ENCODE assay signal across 8 mouse cellular contexts in genomic region chr3:87151294-87151826, GRCm38 (mm10). TPM values are rescaled to one million over a fixed set of nuclear protein-coding genes. Genes with fewer than 3 reads are reported as not detected.
DNase-seq lines count a peak whose midpoint lies in the region; ATAC-seq and TF ChIP-seq lines count a peak whose summit lies in the region.

No protein-coding gene starts in this region.

- no peak for TF ChIP-seq CTCF in gastrocnemius, adult 2 months (IDR thresholded peaks at IDR 0.05)
- no peak for TF ChIP-seq CTCF in E14TG2a.4 (conservative IDR thresholded peaks at IDR 0.05; ENCODE audit: low read length)

- peak overlapping the region; percentile 68 for H3K9ac ChIP-seq in heart, embryonic 14.5 days (ENCODE audit: low read length)
- H3K9ac ChIP-seq in liver, embryonic 13.5 days = no peak overlapping the region

- H3K27me3 ChIP-seq in E14TG2a.4 (ENCODE audit: insufficient read depth, low read length) = no peaks in the 10 kb centered on the region
- H3K27me3 ChIP-seq in heart, embryonic 14.5 days (ENCODE audit: control insufficient read depth, insufficient read depth, low read length) = no peaks in the 10 kb centered on the region
- H3K27me3 ChIP-seq in liver, embryonic 13.5 days = no peaks in the 10 kb centered on the region

- peaks cover 83% of the 10 kb centered on the region for H3K4me1 ChIP-seq in E14TG2a.4 (replicated peaks; ENCODE audit: low read depth, low read length)
- H3K4me1 ChIP-seq in heart, embryonic 14.5 days (ENCODE audit: control insufficient read depth in 2 of 2, insufficient read depth in 2 of 2, low read length in 2 of 2) = peaks cover 50 to 63% of the 10 kb centered on the region in 2 experiments
- peaks cover 6% of the 10 kb centered on the region; the same call in 1 of the 2 replicates for H3K4me1 ChIP-seq in liver, embryonic 13.5 days (replicated peaks)

- peak overlapping the region; percentile 86 for H3K27ac ChIP-seq in gastrocnemius, adult 2 months
- H3K27ac ChIP-seq in heart, embryonic 14.5 days (replicated peaks in 1 of 2; ENCODE audit: control insufficient read depth in 1 of 2, insufficient read depth in 1 of 2, low read depth in 2 of 2, low read length in 2 of 2) = peak overlapping the region; percentile 98 to 99
- H3K27ac ChIP-seq in liver, embryonic 13.5 days = peak overlapping the region; percentile 71; the same call in 1 of the 2 replicates

- no peaks in the 10 kb centered on the region for H3K9me3 ChIP-seq in E14TG2a.4 (ENCODE audit: low read length)
- H3K9me3 ChIP-seq in heart, embryonic 14.5 days (ENCODE audit: control insufficient read depth, low read length) = no peaks in the 10 kb centered on the region
- no peaks in the 10 kb centered on the region for H3K9me3 ChIP-seq in liver, embryonic 13.5 days (replicated peaks)

- peak overlapping the region; percentile 42 for H3K4me2 ChIP-seq in heart, embryonic 14.5 days (ENCODE audit: low read length)
- H3K4me2 ChIP-seq in liver, embryonic 13.5 days = no peak overlapping the region

- ATAC-seq in heart, embryonic 14.5 days (ENCODE audit: insufficient number of reproducible peaks, insufficient read depth, low FRiP score, low read depth) = no peak
- no peak for ATAC-seq in liver, embryonic 13.5 days (ENCODE audit: low read depth)

- peak; percentile 46 for DNase-seq in gastrocnemius, adult 2 months
- no peak for DNase-seq in gastrocnemius, postnatal 36 days
- no peak for DNase-seq in liver, embryonic 13.5 days
- no peak for DNase-seq in c-Kit-positive CD71-positive TER-119-positive erythroid progenitor cells, embryonic 14.5 days (ENCODE audit: low spot score)
- DNase-seq in spleen, postnatal 36 days (ENCODE audit: low spot score in 2 of 2) = no peak
- no peak for DNase-seq in right cerebral cortex, postnatal 36 days (ENCODE audit: low spot score in 2 of 2)

- intact Hi-C loops in gastrocnemius, adult 2 months (cut with DNase I) = no loop called here
- intact Hi-C loops in gastrocnemius, postnatal 36 days (cut with DNase I) = no loop called here

- H3K4me3 ChIP-seq in gastrocnemius, adult 2 months = peak overlapping the region; percentile 44; the same call in 1 of the 2 replicates
- H3K4me3 ChIP-seq in E14TG2a.4 (replicated peaks; ENCODE audit: low read length) = peak overlapping the region; percentile 68
- H3K4me3 ChIP-seq in heart, embryonic 14.5 days (ENCODE audit: control insufficient read depth in 1 of 2, insufficient read depth in 1 of 2, low read depth in 1 of 2, low read length in 2 of 2) = no peak overlapping the region
- no peak overlapping the region for H3K4me3 ChIP-seq in liver, embryonic 13.5 days (replicated peaks)

- no peaks in the 10 kb centered on the region for H3K36me3 ChIP-seq in E14TG2a.4 (ENCODE audit: insufficient read depth, low read length)
- peaks cover 9% of the 10 kb centered on the region; the same call in 1 of the 2 replicates for H3K36me3 ChIP-seq in heart, embryonic 14.5 days (ENCODE audit: control insufficient read depth, insufficient read depth, low read length)
- no peaks in the 10 kb centered on the region for H3K36me3 ChIP-seq in liver, embryonic 13.5 days

- WGBS in heart, embryonic 14.5 days = 39% methylated on average over 2 of the region's 2 CpGs
- WGBS in liver, embryonic 13.5 days (ENCODE audit: insufficient replicate concordance) = 62% methylated on average over 2 of the region's 2 CpGs

RNA-seq across cellular contexts. Expression of gene Kirrel, which starts 23.2 kb away (rescaled TPM):
- 1 to 10 TPM; 4.1 to 5.7 TPM for total RNA-seq in gastrocnemius, adult 2 months (2021)
- 1 to 10 TPM; 4.3 to 4.4 TPM for total RNA-seq in gastrocnemius, postnatal 36 days (2021)
- polyA plus RNA-seq in heart, embryonic 14.5 days (2014; fragmentation: Nextera tagmentation; extraction: Ambion mirVana) = 6.1 and 7.3 TPM in 2 replicates
- polyA plus RNA-seq in liver, embryonic 13.5 days (2015; fragmentation: Nextera tagmentation; extraction: Ambion mirVana) = 1.2 and 1.4 TPM in 2 replicates

Comparison
In these comparisons a context has a peak if more than half of its experiments do, and no peak if none do; other contexts are left out.
1. H3K4me3 ChIP-seq: peak in gastrocnemius, adult 2 months (single experiment) and E14TG2a.4 (single experiment); none in heart, embryonic 14.5 days (0 of 2) and liver, embryonic 13.5 days (single experiment).
2. Peak in every context shown above with its lines, with median percentiles within 50 percentile points of each other: H3K27ac ChIP-seq.